Mouse (Mus musculus) induced T-regulatory cell, adult 2 months (primary cell): ENCODE measurements around the gene Gm5458.
"Not testable (repeated sequence)": the region's sequence is repeated elsewhere in the genome, so short reads cannot be mapped to it uniquely, and the experiment has no call there.

ENCODE experiments used
- DNase-seq: peaks from one replicate; pipeline ENCODE4 v3.0.0-alpha.2; 2012; ENCODE audit warnings: low read depth

The Gm5458 gene

DNA sequence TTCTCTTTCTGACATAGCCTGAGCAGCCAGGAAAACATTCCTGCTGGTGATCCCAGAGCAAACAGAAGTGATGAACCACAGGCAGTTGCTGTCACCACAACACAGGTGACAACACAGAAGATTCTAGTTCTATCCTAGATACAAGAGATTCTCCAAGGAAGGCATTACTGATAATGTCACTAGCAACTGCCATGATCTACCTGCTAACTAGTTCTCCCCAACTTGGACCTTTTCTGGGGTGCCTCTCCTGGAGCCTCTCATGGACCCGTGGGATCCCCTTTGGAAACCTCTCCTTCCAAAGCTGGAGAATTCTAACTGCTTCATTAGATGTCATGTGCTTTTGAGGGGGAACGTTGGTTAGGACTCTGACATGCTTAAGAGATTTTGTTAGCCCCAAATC, at the start of gene Gm5458:
TSS of gene Gm5458 (minus strand) at position 101 of the 400 bp plus-strand sequence.
- not testable (repeated sequence) for DNase-seq

DNA sequence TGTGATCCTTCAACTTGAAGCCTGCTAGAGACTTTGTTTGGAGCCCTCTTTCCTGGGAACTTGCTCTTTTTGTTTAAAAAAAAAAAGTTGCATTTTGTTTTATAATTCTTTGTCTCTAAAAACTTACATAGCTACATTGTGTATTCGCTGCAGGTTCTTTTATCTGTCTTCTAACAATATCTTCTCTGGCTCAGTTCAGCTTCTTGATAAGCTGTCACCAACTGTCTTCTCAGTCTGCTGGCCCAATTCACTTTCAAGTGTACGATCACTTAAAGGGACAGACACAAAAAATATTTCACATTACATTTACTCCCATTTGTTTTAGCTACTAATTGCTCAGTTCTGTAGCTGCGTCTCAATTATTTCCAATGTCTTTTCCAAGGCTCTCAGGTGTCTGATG, 43.9 kb upstream of the Gm5458 start:
- DNase-seq: no peak

DNA sequence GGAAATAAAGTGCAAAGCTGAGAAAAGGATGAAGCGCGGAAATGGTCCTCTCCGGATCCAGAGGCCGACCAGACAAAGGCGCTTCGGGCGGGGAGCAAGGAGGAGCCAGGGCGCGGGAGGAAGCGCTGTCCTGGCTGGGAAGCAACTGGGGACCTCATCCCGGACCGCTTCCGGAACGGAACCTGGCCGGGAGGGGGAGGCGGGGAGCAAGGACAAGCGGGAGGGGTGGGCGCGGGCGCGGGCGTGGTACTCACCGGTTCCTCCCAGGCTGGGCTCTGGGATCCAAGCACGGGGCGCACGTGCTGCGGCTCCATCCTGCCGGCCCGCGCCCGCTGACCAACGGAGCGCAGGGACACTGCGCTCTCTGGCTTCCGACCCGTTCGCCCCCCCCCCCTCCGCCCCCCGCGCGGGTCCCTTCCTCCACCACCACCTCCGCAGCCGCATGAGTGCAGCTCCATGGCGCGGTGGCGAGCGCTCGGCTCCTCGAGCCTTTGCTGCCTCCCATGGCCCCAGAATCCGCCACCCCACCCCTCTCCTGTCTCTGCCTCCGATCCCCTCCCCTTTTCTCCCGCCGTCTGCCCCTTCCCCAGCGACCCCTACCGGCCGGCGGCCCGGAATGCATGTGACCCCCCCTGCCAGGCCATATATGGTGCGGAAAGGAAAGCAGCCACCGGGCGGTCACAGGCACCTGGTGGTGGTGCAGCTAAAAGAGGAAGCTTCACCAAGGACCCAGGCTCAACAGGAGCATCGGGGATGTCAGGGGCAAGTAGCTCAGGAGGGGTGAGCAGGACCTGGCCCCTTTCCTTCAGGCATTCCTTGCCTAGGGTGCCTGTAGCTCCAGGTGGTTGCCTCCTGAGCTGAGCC, 17.3 kb downstream of the Gm5458 start, which contains the start of gene Gm2237:
TSS of gene Gm2237 (minus strand) at position 332 of the 864 bp plus-strand sequence.
- DNase-seq: peak; percentile 22

DNA sequence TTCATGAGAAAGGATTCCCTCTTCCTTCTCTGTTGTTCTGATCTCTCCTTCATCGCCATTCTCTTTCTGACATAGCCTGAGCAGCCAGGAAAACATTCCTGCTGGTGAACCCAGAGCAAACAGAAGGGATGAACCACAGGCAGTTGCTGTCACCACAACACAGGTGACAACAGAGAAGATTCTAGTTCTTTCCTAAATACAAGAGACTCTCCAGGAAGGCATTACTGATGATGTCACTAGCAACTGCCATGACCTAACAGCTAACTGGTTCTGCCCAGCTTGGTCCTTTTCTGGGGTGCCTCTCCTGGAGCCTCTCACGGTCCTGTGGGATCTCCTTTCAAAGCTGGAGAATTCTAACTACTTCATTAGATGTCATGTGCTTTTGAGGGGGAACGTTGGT, 52.5 kb downstream of the Gm5458 start, which contains the start of gene Gm2244:
TSS of gene Gm2244 (minus strand) at position 101 of the 400 bp plus-strand sequence.
- not testable (repeated sequence) for DNase-seq
